Mouse (Mus musculus): ENCODE measurements around the gene Gm49398.

Gm49398 gene

GRCm38 (mm10) chr13:61288739-61289138 is at the start of gene Gm49398:
Gm49398 (minus strand) TSS chr13:61288839.
- DNase-seq (ENCODE audit: low spot score in 2 of 2) = no peak

- no peak for DNase-seq (ENCODE audit: low spot score in 2 of 2)
Observed at GRCm38 (mm10) chr13:61255258-61255657, 33.4 kb downstream of the Gm49398 start, which contains the start of gene Cts8. Cts8 (minus strand) TSS chr13:61255358.

- peak; percentile 14 to 37 for DNase-seq (ENCODE audit: low spot score in 2 of 2)
Observed at GRCm38 (mm10) chr13:61241076-61241947, 47.3 kb downstream of the Gm49398 start.

GRCm38 (mm10) chr13:61203310-61203709 is 85.3 kb downstream of the Gm49398 start, which contains the start of gene Cts6:
Cts6 (minus strand) TSS chr13:61203410.
- DNase-seq (ENCODE audit: low spot score in 2 of 2) = no peak

All from urinary bladder, postnatal 36 days (tissue).